Mouse (Mus musculus): ENCODE data around the gene Klf15. TPM values are rescaled to one million over a fixed set of nuclear protein-coding genes. Genes with fewer than 3 reads are reported as not detected.

The Klf15 gene
- polyA plus RNA-seq (2012; fragmentation: generic; extraction: Trizol), result under 1 TPM in 1 of 2 experiments, not detected in 1; 0.06 TPM

DNA sequence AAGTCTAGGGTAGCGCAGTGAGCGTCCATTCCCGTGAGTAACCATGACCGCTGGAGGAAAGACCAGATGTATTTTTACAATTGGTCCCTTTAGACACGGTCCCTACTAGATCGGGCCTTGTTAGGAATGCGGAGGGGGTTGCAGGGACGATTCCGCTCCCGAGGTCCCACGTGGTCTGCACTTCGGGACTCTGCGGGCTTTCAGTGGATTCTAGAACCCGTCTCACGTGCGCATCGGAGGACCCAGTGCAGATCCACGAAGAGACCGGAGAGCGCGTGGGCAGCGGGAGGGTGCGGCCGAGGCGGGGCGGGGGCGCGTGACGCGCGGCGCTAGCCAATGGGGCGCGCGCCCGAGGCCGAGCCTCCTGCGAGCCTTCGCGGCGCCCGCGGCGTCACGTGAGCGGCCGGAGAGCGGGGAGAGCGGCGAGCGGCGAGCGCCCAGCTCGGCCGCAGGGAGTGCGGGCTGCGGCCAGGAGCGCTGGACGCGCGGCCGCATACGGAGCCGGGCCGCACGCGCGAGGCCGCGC is at the start of gene Klf15:
Gene Klf15 (plus strand): TSS at position 396 of the 526 bp plus-strand sequence.

DNA sequence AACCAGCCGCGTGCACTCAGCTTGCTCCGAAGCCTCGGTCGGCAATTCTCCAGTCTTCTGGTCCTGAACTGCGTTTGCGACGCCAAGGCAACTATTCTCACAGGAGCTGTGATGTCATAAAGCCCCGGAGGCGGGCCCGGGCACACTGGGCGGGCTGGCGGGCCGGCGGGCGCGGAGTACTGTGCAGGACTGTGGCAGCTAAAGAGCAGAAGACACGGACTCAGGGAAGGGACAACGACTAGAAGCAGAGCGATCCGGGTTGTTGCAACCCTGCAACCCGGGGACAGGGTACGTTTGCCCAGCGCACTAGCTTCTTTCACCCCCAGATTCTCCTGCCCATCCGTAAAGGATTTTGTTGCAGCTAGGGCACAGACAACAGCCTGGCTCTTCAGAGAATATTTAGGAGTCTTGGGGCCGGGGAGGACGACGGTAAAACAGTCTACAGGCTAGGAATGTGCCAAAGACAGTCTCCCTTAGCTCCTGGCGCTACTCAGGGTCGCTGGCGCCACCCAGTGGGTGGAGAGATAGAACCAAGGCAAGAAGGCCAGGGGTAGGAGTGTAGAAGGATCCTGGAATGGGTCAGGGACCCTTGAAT is 33.9 kb upstream of the Klf15 start, which contains the start of gene Cfap100:
Gene Cfap100 (minus strand): TSS at position 418 of the 595 bp plus-strand sequence.

DNA sequence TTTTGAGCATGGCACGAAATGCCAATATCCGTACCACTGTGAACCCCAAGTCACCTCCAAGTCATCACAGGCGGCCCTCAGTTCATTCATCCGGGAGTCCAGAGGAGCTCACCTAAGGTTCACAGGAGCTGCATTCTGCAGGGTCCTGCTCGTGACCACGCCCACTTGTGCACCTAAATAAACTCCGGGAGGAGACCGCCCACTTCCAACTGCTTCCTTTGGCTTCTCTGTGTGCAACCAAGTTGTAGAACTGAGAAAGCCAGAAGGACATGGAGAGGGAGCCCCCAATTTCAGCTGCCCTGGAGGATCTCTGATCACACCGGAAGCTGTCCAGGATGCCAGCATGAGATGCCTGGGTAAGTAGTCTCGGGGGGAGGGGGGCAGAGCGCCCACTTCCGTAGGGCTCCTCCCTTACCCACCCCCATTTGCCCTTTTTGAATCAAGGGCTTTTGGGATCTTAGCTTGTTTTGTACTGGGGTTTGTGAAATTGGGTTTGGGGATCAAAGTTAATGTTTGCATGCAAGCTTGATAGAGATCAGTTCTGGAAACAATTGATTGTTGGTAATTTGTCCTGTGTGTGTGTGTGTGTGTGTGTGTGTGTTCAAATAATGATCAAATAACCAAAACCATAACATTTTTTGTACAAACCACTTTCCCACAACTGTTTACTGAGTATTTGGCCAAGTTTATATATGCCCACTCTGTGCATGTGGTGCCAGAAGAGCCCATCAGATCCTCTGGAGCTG is 24.0 kb downstream of the Klf15 start, which contains the start of gene Aldh1l1:
Gene Aldh1l1 (plus strand): TSS at position 252 of the 746 bp plus-strand sequence.

Other genes starting within 250 kb of the Klf15 start
- not detected for gene Vmn1r53, start 238.1 kb upstream of the Klf15 start, polyA plus RNA-seq (2012; fragmentation: generic; extraction: Trizol)
- gene Vmn1r54, start 216.3 kb upstream of the Klf15 start, polyA plus RNA-seq (2012; fragmentation: generic; extraction: Trizol), result not detected
- gene BC048671, start 161.4 kb upstream of the Klf15 start, polyA plus RNA-seq (2012; fragmentation: generic; extraction: Trizol), result not detected
- under 1 TPM in 1 of 2 experiments, not detected in 1; 0.02 TPM for gene Chst13, start 137.4 kb upstream of the Klf15 start, polyA plus RNA-seq (2012; fragmentation: generic; extraction: Trizol)
- under 1 TPM; 0.02 TPM for gene Uroc1, start 129.3 kb upstream of the Klf15 start, polyA plus RNA-seq (2012; fragmentation: generic; extraction: Trizol)
- gene Zxdc, start 93.1 kb upstream of the Klf15 start, polyA plus RNA-seq (2012; fragmentation: generic; extraction: Trizol), result 10 to 100 TPM in 1 of 2 experiments, 1 to 10 TPM in 1; 6.0 to 11.1 TPM
- gene Cfap100, start 33.8 kb upstream of the Klf15 start, polyA plus RNA-seq (2012; fragmentation: generic; extraction: Trizol), result under 1 TPM; 0.06 to 0.18 TPM
- under 1 TPM; 0.11 to 0.13 TPM for gene Aldh1l1, start 23.9 kb downstream of the Klf15 start, polyA plus RNA-seq (2012; fragmentation: generic; extraction: Trizol)
- 1 to 10 TPM; 1.9 to 7.8 TPM for gene Slc41a3, start 142.1 kb downstream of the Klf15 start, polyA plus RNA-seq (2012; fragmentation: generic; extraction: Trizol)